Mouse (Mus musculus) stomach, postnatal 0 days (tissue): ENCODE measurements around the gene Smpd3.

Experiments
- CTCF ChIP-seq: IDR thresholded peaks from 2 replicates; pipeline ENCODE4 v1.5.1; 2016; ENCODE audit warnings: antibody characterized with exemption, low read depth, mild to moderate bottlenecking, moderate library complexity
- EP300 ChIP-seq: optimal IDR thresholded peaks from 2 replicates; pipeline ENCODE3; 2016; ENCODE audit warnings: antibody characterized with exemption

DNA sequence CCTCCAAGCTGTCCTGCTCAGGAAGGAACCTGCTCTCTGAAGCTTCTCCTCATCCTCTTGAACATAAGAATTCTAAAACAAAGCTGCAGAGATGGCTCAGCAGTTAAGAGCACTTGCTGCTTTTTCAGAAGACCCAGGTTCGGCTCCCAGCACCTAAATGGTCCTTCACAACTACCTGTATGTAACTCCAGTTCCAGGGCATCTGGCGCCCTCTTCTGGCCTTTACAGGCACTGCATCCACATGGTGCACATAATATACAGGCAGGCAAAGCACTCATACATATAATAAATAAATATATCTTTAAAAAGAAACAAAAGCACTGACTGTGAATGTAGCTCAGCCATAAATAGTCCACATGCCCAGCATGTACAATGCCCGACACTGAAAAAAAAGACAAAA lies 30.7 kb upstream of the Smpd3 start:
- TF ChIP-seq CTCF (peak; percentile 57), EP300 (no peak)
